Mouse (Mus musculus): ENCODE results near the gene Gtdc1.

The Gtdc1 gene

GRCm38 (mm10) chr2:44526110-44527032, 401.1 kb downstream of the Gtdc1 start:
- peak; percentile 47 for DNase-seq (ENCODE audit: low read depth, low spot score)

GRCm38 (mm10) chr2:44525187-44525919, 402.1 kb downstream of the Gtdc1 start:
- DNase-seq (ENCODE audit: low read depth, low spot score) = no peak

- DNase-seq (ENCODE audit: low read depth, low spot score) = no peak
Measured at GRCm38 (mm10) chr2:44519236-44519635, 408.2 kb downstream of the Gtdc1 start.

- no peak for DNase-seq (ENCODE audit: low read depth, low spot score)
Measured at GRCm38 (mm10) chr2:44518085-44518484, 409.4 kb downstream of the Gtdc1 start.
